Mouse (Mus musculus): ENCODE data around the gene Htr3a. TPM values are rescaled to one million over a fixed set of nuclear protein-coding genes. Genes with fewer than 3 reads are reported as not detected.
A peak's percentile ranks its signal among the peaks of the same experiment; 100 is the strongest.

The Htr3a gene
- polyA plus RNA-seq (2015; fragmentation: Nextera tagmentation; extraction: Ambion mirVana): 3.0 and 4.1 TPM in 2 replicates

- Histone ChIP-seq H3K9me3 (no peaks in the 10 kb centered on the region), H3K27me3 (replicated peaks) (no peaks in the 10 kb centered on the region), H3K36me3 (no peaks in the 10 kb centered on the region), H3K4me2 (replicated peaks) (no peak within 1 kb of the TSS), H3K9ac (no peak within 1 kb of the TSS), H3K4me3 (replicated peaks) (no peak within 1 kb of the TSS), H3K27ac (no peak within 1 kb of the TSS), H3K4me1 (replicated peaks) (no peaks in the 10 kb centered on the region)
- 10% methylated on average over 9 of the region's 9 CpGs for WGBS
- no peak for ATAC-seq
These were observed at the start of gene Htr3a for GRCm38 (mm10) chr9:48910885-48911537. Gene Htr3a, minus strand, starts transcription at chr9:48911099.

GRCm38 (mm10) chr9:48947565-48947964 lies 36.7 kb upstream of the Htr3a start:
- Histone ChIP-seq H3K27ac (no peak overlapping the region), H3K4me1 (replicated peaks) (no peaks in the 10 kb centered on the region), H3K9ac (no peak overlapping the region), H3K4me2 (replicated peaks) (no peak overlapping the region), H3K9me3 (no peaks in the 10 kb centered on the region), H3K36me3 (no peaks in the 10 kb centered on the region), H3K27me3 (replicated peaks) (no peaks in the 10 kb centered on the region), H3K4me3 (replicated peaks) (no peak overlapping the region)
- WGBS: 87% methylated on average over 4 of the region's 4 CpGs
- ATAC-seq: no peak

GRCm38 (mm10) chr9:48942349-48942748 lies 31.4 kb upstream of the Htr3a start:
- Histone ChIP-seq H3K9ac (no peak overlapping the region), H3K27ac (no peak overlapping the region), H3K4me3 (replicated peaks) (no peak overlapping the region), H3K4me2 (replicated peaks) (no peak overlapping the region), H3K36me3 (no peaks in the 10 kb centered on the region), H3K9me3 (no peaks in the 10 kb centered on the region), H3K4me1 (replicated peaks) (no peaks in the 10 kb centered on the region), H3K27me3 (replicated peaks) (no peaks in the 10 kb centered on the region)
- no peak for ATAC-seq
- WGBS: 68% methylated on average over 1 of the region's 1 CpGs

GRCm38 (mm10) chr9:48929436-48929835 lies 18.5 kb upstream of the Htr3a start:
- no peak for ATAC-seq
- H3K27me3 ChIP-seq (replicated peaks): 0 out of 2 replicates have a peak, but pooled peaks cover 3% of the 10 kb centered on the region
- no peaks in the 10 kb centered on the region for H3K4me1 ChIP-seq (replicated peaks)
- no peak overlapping the region for H3K4me3 ChIP-seq (replicated peaks)
- WGBS: 77% methylated on average over 5 of the region's 5 CpGs
- H3K4me2 ChIP-seq (replicated peaks): no peak overlapping the region
- no peaks in the 10 kb centered on the region for H3K9me3 ChIP-seq
- no peak overlapping the region for H3K27ac ChIP-seq
- no peaks in the 10 kb centered on the region for H3K36me3 ChIP-seq
- H3K9ac ChIP-seq: no peak overlapping the region

- Histone ChIP-seq H3K36me3 (no peaks in the 10 kb centered on the region), H3K27ac (no peak overlapping the region), H3K9ac (no peak overlapping the region), H3K4me1 (replicated peaks) (no peaks in the 10 kb centered on the region), H3K4me3 (replicated peaks) (no peak overlapping the region), H3K27me3 (replicated peaks) (0 out of 2 replicates have a peak, but pooled peaks cover 3% of the 10 kb centered on the region), H3K4me2 (replicated peaks) (no peak overlapping the region), H3K9me3 (no peaks in the 10 kb centered on the region)
- 69% methylated on average over 3 of the region's 3 CpGs for WGBS
- ATAC-seq: no peak
These were observed 17.9 kb upstream of the Htr3a start for GRCm38 (mm10) chr9:48928781-48929180.

GRCm38 (mm10) chr9:48916011-48916788 lies 5.3 kb upstream of the Htr3a start:
- H3K9ac ChIP-seq: no peak overlapping the region
- peak; percentile 43; the same call in 1 of the 2 replicates for ATAC-seq
- H3K4me1 ChIP-seq (replicated peaks): no peaks in the 10 kb centered on the region
- H3K4me2 ChIP-seq (replicated peaks): no peak overlapping the region
- H3K27me3 ChIP-seq (replicated peaks): no peaks in the 10 kb centered on the region
- H3K27ac ChIP-seq: no peak overlapping the region
- H3K36me3 ChIP-seq: no peaks in the 10 kb centered on the region
- 68% methylated on average over 18 of the region's 18 CpGs for whole genome bisulfite sequencing
- no peak overlapping the region for H3K4me3 ChIP-seq (replicated peaks)
- no peaks in the 10 kb centered on the region for H3K9me3 ChIP-seq

GRCm38 (mm10) chr9:48904421-48904820 lies 6.5 kb downstream of the Htr3a start:
- H3K4me3 ChIP-seq (replicated peaks): no peak overlapping the region
- H3K4me1 ChIP-seq (replicated peaks): no peaks in the 10 kb centered on the region
- no peak for ATAC-seq
- H3K9me3 ChIP-seq: no peaks in the 10 kb centered on the region
- H3K4me2 ChIP-seq (replicated peaks): no peak overlapping the region
- no peaks in the 10 kb centered on the region for H3K27me3 ChIP-seq (replicated peaks)
- 81% methylated on average over 5 of the region's 5 CpGs for WGBS
- H3K36me3 ChIP-seq: no peaks in the 10 kb centered on the region
- no peak overlapping the region for H3K9ac ChIP-seq
- no peak overlapping the region for H3K27ac ChIP-seq

GRCm38 (mm10) chr9:48903766-48904165 lies 7.1 kb downstream of the Htr3a start:
- Histone ChIP-seq H3K36me3 (no peaks in the 10 kb centered on the region), H3K27me3 (replicated peaks) (no peaks in the 10 kb centered on the region), H3K4me3 (replicated peaks) (no peak overlapping the region), H3K4me1 (replicated peaks) (no peaks in the 10 kb centered on the region), H3K4me2 (replicated peaks) (no peak overlapping the region), H3K9me3 (no peaks in the 10 kb centered on the region), H3K9ac (no peak overlapping the region), H3K27ac (no peak overlapping the region)
- no peak for ATAC-seq
- WGBS: 64% methylated on average over 2 of the region's 2 CpGs

GRCm38 (mm10) chr9:48898551-48898950 lies 12.3 kb downstream of the Htr3a start:
- H3K27me3 ChIP-seq (replicated peaks): 0 out of 2 replicates have a peak, but pooled peaks cover 3% of the 10 kb centered on the region
- H3K9me3 ChIP-seq: no peaks in the 10 kb centered on the region
- H3K36me3 ChIP-seq: no peaks in the 10 kb centered on the region
- H3K4me1 ChIP-seq (replicated peaks): no peaks in the 10 kb centered on the region
- no peak overlapping the region for H3K4me2 ChIP-seq (replicated peaks)
- H3K27ac ChIP-seq: no peak overlapping the region
- no peak for ATAC-seq
- H3K9ac ChIP-seq: no peak overlapping the region
- H3K4me3 ChIP-seq (replicated peaks): no peak overlapping the region
- 21% methylated on average over 8 of the region's 8 CpGs for WGBS

GRCm38 (mm10) chr9:48895819-48896536 lies 14.9 kb downstream of the Htr3a start:
- Histone ChIP-seq H3K9ac (no peak overlapping the region), H3K27me3 (replicated peaks) (0 out of 2 replicates have a peak, but pooled peaks cover 3% of the 10 kb centered on the region), H3K9me3 (no peaks in the 10 kb centered on the region), H3K4me2 (replicated peaks) (no peak overlapping the region), H3K4me3 (replicated peaks) (no peak overlapping the region), H3K36me3 (no peaks in the 10 kb centered on the region), H3K27ac (no peak overlapping the region), H3K4me1 (replicated peaks) (no peaks in the 10 kb centered on the region)
- 27% methylated on average over 18 of the region's 18 CpGs for WGBS
- no peak for ATAC-seq

GRCm38 (mm10) chr9:48894755-48895154 lies 16.1 kb downstream of the Htr3a start:
- Histone ChIP-seq H3K9ac (no peak overlapping the region), H3K36me3 (no peaks in the 10 kb centered on the region), H3K9me3 (no peaks in the 10 kb centered on the region), H3K4me1 (replicated peaks) (no peaks in the 10 kb centered on the region), H3K4me3 (replicated peaks) (no peak overlapping the region), H3K27me3 (replicated peaks) (0 out of 2 replicates have a peak, but pooled peaks cover 3% of the 10 kb centered on the region), H3K27ac (no peak overlapping the region), H3K4me2 (replicated peaks) (no peak overlapping the region)
- 71% methylated on average over 6 of the region's 6 CpGs for WGBS
- no peak for ATAC-seq

- Histone ChIP-seq H3K27me3 (replicated peaks) (0 out of 2 replicates have a peak, but pooled peaks cover 3% of the 10 kb centered on the region), H3K9ac (no peak overlapping the region), H3K27ac (no peak overlapping the region), H3K4me3 (replicated peaks) (no peak overlapping the region), H3K36me3 (no peaks in the 10 kb centered on the region), H3K4me1 (replicated peaks) (no peaks in the 10 kb centered on the region), H3K9me3 (no peaks in the 10 kb centered on the region), H3K4me2 (replicated peaks) (no peak overlapping the region)
- ATAC-seq: no peak
- WGBS: 29% methylated on average over 3 of the region's 3 CpGs
These were observed 16.9 kb downstream of the Htr3a start for GRCm38 (mm10) chr9:48893986-48894385.

Data from intestine, embryonic 15.5 days (tissue).